Comparison of ENCODE assay signal across 17 mouse cellular contexts in genomic region chr17:15174354-15174953, GRCm38 (mm10).
A peak's percentile ranks its signal among the peaks of the same experiment; 100 is the strongest.
DNase-seq lines count a peak whose midpoint lies in the region; ATAC-seq and TF ChIP-seq lines count a peak whose summit lies in the region.
"Had no signal": no experiment of that assay in that cellular context is flagged by ENCODE, and none has a peak within 500 bp of the region (broad histone marks: within the 10 kb centered on the region; RNA-seq: fewer than 3 reads in every experiment).

No protein-coding gene starts in this region.

- no peak overlapping the region for H3K9ac ChIP-seq in stomach, embryonic 14.5 days (replicated peaks; ENCODE audit: low read depth, low read length)
- H3K9ac ChIP-seq in stomach, postnatal 0 days (ENCODE audit: low read length), result no peak overlapping the region
- no peak overlapping the region for H3K9ac ChIP-seq in liver, embryonic 15.5 days
- H3K9ac ChIP-seq in midbrain, embryonic 13.5 days (replicated peaks), result no peak overlapping the region
- H3K9ac ChIP-seq: forebrain, embryonic 15.5 days; hindbrain, embryonic 13.5 days; limb, embryonic 15.5 days; neural tube, embryonic 15.5 days had no signal

- ATAC-seq in stomach, embryonic 14.5 days (ENCODE audit: insufficient number of reproducible peaks, insufficient read depth, low FRiP score, low read depth), result peak; percentile 58; the same call in 1 of the 2 replicates
- no peak for ATAC-seq in stomach, postnatal 0 days (ENCODE audit: low FRiP score, low TSS enrichment)
- ATAC-seq in liver, embryonic 15.5 days (ENCODE audit: insufficient read depth), result peak; percentile 40; the same call in 1 of the 2 replicates
- no peak for ATAC-seq in midbrain, embryonic 13.5 days
- ATAC-seq: CD4-positive, CD25-positive, alpha-beta regulatory T cell, adult 4 months; forebrain, embryonic 15.5 days had no signal

- TF ChIP-seq POLR2A in kidney, adult 2 months (IDR thresholded peaks at IDR 0.05; ENCODE audit: low read depth, low read length), result no peak

- WGBS in stomach, embryonic 14.5 days, result 68% methylated on average over 9 of the region's 9 CpGs
- WGBS in stomach, postnatal 0 days, result 53% methylated on average over 9 of the region's 9 CpGs
- 25% methylated on average over 9 of the region's 9 CpGs for WGBS in kidney, adult 2 months
- WGBS in liver, embryonic 15.5 days (ENCODE audit: insufficient replicate concordance), result 10% methylated on average over 9 of the region's 9 CpGs
- 60% methylated on average over 9 of the region's 9 CpGs for WGBS in midbrain, embryonic 13.5 days

- H3K27ac ChIP-seq in stomach, embryonic 14.5 days (ENCODE audit: low read length), result no peak overlapping the region
- no peak overlapping the region for H3K27ac ChIP-seq in stomach, postnatal 0 days (replicated peaks)
- H3K27ac ChIP-seq in kidney, adult 2 months (ENCODE audit: insufficient read depth, low read depth, low read length), result no peak overlapping the region
- H3K27ac ChIP-seq in liver, embryonic 15.5 days (replicated peaks), result no peak overlapping the region
- H3K27ac ChIP-seq in midbrain, embryonic 13.5 days, result no peak overlapping the region
- H3K27ac ChIP-seq: forebrain, embryonic 15.5 days; hindbrain, embryonic 13.5 days; left cerebral cortex, adult 2 months; limb, embryonic 15.5 days; neural tube, embryonic 15.5 days had no signal

- H3K9me3 ChIP-seq in stomach, embryonic 14.5 days (ENCODE audit: control insufficient read depth, low read depth, low read length), result no peaks in the 10 kb centered on the region
- H3K9me3 ChIP-seq in stomach, postnatal 0 days (ENCODE audit: control insufficient read depth, low read length), result no peaks in the 10 kb centered on the region
- no peaks in the 10 kb centered on the region for H3K9me3 ChIP-seq in liver, embryonic 15.5 days (replicated peaks)
- no peaks in the 10 kb centered on the region for H3K9me3 ChIP-seq in midbrain, embryonic 13.5 days
- H3K9me3 ChIP-seq: forebrain, embryonic 15.5 days; hindbrain, embryonic 13.5 days; limb, embryonic 15.5 days; neural tube, embryonic 15.5 days had no signal

- H3K4me2 ChIP-seq in stomach, embryonic 14.5 days (replicated peaks; ENCODE audit: low read depth, low read length), result no peak overlapping the region
- H3K4me2 ChIP-seq in stomach, postnatal 0 days (replicated peaks; ENCODE audit: low read depth), result no peak overlapping the region
- no peak overlapping the region for H3K4me2 ChIP-seq in liver, embryonic 15.5 days
- H3K4me2 ChIP-seq in midbrain, embryonic 13.5 days (replicated peaks), result no peak overlapping the region
- H3K4me2 ChIP-seq: forebrain, embryonic 15.5 days; hindbrain, embryonic 13.5 days; limb, embryonic 15.5 days; neural tube, embryonic 15.5 days had no signal

- no peak overlapping the region for H3K4me3 ChIP-seq in stomach, embryonic 14.5 days (ENCODE audit: low read depth, low read length)
- H3K4me3 ChIP-seq in stomach, postnatal 0 days (ENCODE audit: low read depth, low read length), result no peak overlapping the region
- H3K4me3 ChIP-seq in kidney, adult 2 months (ENCODE audit: insufficient read depth, low read depth, low read length), result no peak overlapping the region
- H3K4me3 ChIP-seq in liver, embryonic 15.5 days (replicated peaks), result no peak overlapping the region
- H3K4me3 ChIP-seq in midbrain, embryonic 13.5 days (replicated peaks), result no peak overlapping the region
- H3K4me3 ChIP-seq: forebrain, embryonic 15.5 days; hindbrain, embryonic 13.5 days; left cerebral cortex, adult 2 months; limb, embryonic 15.5 days; neural tube, embryonic 15.5 days had no signal

- H3K27me3 ChIP-seq in stomach, embryonic 14.5 days (ENCODE audit: control insufficient read depth, insufficient read depth, low read length), result no peaks in the 10 kb centered on the region
- no peaks in the 10 kb centered on the region for H3K27me3 ChIP-seq in stomach, postnatal 0 days (ENCODE audit: control insufficient read depth, insufficient read depth, low read length)
- no peaks in the 10 kb centered on the region for H3K27me3 ChIP-seq in kidney, adult 2 months (replicated peaks; ENCODE audit: control insufficient read depth, insufficient read depth, low read length)
- no peaks in the 10 kb centered on the region for H3K27me3 ChIP-seq in liver, embryonic 15.5 days
- 0 out of 2 replicates have a peak, but pooled peaks cover 4% of the 10 kb centered on the region for H3K27me3 ChIP-seq in midbrain, embryonic 13.5 days
- H3K27me3 ChIP-seq: forebrain, embryonic 15.5 days; limb, embryonic 15.5 days had no signal

- no peak for TF ChIP-seq CTCF in stomach, postnatal 0 days (IDR thresholded peaks at IDR 0.05; ENCODE audit: low read depth)
- TF ChIP-seq CTCF in kidney, adult 2 months (conservative IDR thresholded peaks at IDR 0.05; ENCODE audit: insufficient read depth, insufficient read length, low read depth, low read length), result no peak

- TF ChIP-seq EP300 in stomach, postnatal 0 days (optimal IDR thresholded peaks at IDR 0.05), result no peak

- intact Hi-C loops in gastrocnemius, postnatal 36 days (cut with DNase I), result no loop called here

- no peak for DNase-seq in stomach, postnatal 0 days (ENCODE audit: low spot score)
- DNase-seq in kidney, adult 2 months, result peak; percentile 69
- no peak for DNase-seq in gastrocnemius, postnatal 36 days
- no peak for DNase-seq in ovary, postnatal 14 days (ENCODE audit: low spot score)
- DNase-seq in embryo, embryonic 10.5 days (ENCODE audit: low spot score), result no peak
- DNase-seq: cerebellum, adult 18-20 months; right cerebral cortex, postnatal 25 days; thymus, postnatal 14 days had no signal

- no peaks in the 10 kb centered on the region for H3K36me3 ChIP-seq in stomach, embryonic 14.5 days (ENCODE audit: control insufficient read depth, insufficient read depth, low read length)
- no peaks in the 10 kb centered on the region for H3K36me3 ChIP-seq in stomach, postnatal 0 days (ENCODE audit: control insufficient read depth, insufficient read depth, low read length)
- H3K36me3 ChIP-seq in kidney, adult 2 months (ENCODE audit: control insufficient read depth, insufficient read depth, low read length), result no peaks in the 10 kb centered on the region
- H3K36me3 ChIP-seq in liver, embryonic 15.5 days (replicated peaks), result no peaks in the 10 kb centered on the region
- no peaks in the 10 kb centered on the region for H3K36me3 ChIP-seq in midbrain, embryonic 13.5 days
- H3K36me3 ChIP-seq: forebrain, embryonic 15.5 days; hindbrain, embryonic 13.5 days; limb, embryonic 15.5 days; neural tube, embryonic 15.5 days had no signal

- H3K4me1 ChIP-seq in stomach, embryonic 14.5 days (ENCODE audit: control insufficient read depth, insufficient read depth, low read length), result peaks cover 7% of the 10 kb centered on the region; the same call in 1 of the 2 replicates
- no peaks in the 10 kb centered on the region for H3K4me1 ChIP-seq in stomach, postnatal 0 days (replicated peaks; ENCODE audit: control insufficient read depth, insufficient read depth)
- peaks cover 4% of the 10 kb centered on the region; the same call in 1 of the 2 replicates for H3K4me1 ChIP-seq in kidney, adult 2 months (ENCODE audit: control insufficient read depth, insufficient read depth, low read length)
- 0 out of 2 replicates have a peak, but pooled peaks cover 3% of the 10 kb centered on the region for H3K4me1 ChIP-seq in liver, embryonic 15.5 days (replicated peaks)
- peaks cover 4% of the 10 kb centered on the region for H3K4me1 ChIP-seq in midbrain, embryonic 13.5 days (replicated peaks)
- H3K4me1 ChIP-seq: forebrain, embryonic 15.5 days; limb, embryonic 15.5 days; neural tube, embryonic 15.5 days had no signal

Comparison
In these comparisons a context has a peak if more than half of its experiments do, and no peak if none do; other contexts are left out.
1. ATAC-seq: peak in stomach, embryonic 14.5 days (single experiment) and liver, embryonic 15.5 days (single experiment); none in stomach, postnatal 0 days (single experiment) and midbrain, embryonic 13.5 days (single experiment).